Mouse (Mus musculus) layer of hippocampus, postnatal 10 days (tissue): ENCODE results near the gene Card19. TPM values are rescaled to one million over a fixed set of nuclear protein-coding genes. Genes with fewer than 3 reads are reported as not detected.
A peak's percentile ranks its signal among the peaks of the same experiment; 100 is the strongest.

Experiments used
- DNase-seq, 2 experiments: peaks; one replicate each; pipeline ENCODE4 v3.0.0; 2021; ENCODE audit warnings: low spot score in 2 of 2
- total RNA-seq, 2 experiments: library from RNA; stranded (reverse); gene quantifications; 2 replicates each; pipeline ENCODE4 v1.2.3; 2021

Card19 gene
- total RNA-seq, 2 experiments from 2014 or later: 13.2 to 13.5 TPM

- DNase-seq: peak; percentile 49 to 55
These were observed 19.1 kb downstream of the Card19 start for GRCm38 (mm10) chr13:49196766-49197165.

DNA sequence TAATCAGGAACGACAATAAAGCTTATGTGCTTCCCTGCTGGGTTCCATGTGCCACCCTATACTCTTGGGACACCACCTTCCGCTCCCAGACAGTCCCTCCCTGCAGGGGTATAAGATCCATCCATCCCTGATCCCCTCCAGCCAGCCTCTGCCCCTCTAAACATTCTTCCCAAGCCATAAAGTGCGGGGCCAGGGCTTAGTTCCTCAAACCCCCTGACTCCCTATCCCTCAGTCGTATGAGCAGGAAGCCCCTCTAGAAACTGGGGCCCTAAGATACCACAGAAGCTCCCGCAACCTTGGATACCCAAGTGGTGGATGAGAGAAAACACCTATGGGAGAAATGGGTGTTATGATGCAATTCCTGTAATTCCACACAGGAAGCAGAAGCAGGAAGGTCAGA, 19.6 kb downstream of the Card19 start:
- DNase-seq: no peak

GRCm38 (mm10) chr13:49195651-49196050, 20.2 kb downstream of the Card19 start:
- no peak for DNase-seq

DNA sequence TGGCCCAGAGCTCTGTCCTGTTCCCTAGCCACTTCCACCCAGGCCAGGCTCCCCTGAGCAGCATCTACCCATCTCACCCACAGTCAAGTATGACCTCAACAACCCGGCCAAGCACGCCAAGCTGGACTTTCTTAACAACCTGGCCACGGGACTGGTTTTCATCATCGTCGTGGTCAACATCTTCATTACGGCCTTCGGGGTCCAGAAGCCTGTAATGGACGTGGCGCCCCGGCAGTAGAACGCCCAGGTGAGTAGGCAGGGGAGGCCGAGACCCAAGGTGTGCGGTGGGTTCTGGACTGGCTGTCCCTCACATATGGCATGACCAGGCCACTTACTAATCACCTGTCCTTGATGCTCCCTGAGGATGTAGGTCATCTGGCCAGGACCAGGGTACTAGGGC, 21.0 kb downstream of the Card19 start:
- no peak for DNase-seq

GRCm38 (mm10) chr13:49193650-49194049, 22.2 kb downstream of the Card19 start:
- DNase-seq: no peak

- no peak for DNase-seq
These were observed 23.5 kb downstream of the Card19 start for GRCm38 (mm10) chr13:49192156-49192855.

DNA sequence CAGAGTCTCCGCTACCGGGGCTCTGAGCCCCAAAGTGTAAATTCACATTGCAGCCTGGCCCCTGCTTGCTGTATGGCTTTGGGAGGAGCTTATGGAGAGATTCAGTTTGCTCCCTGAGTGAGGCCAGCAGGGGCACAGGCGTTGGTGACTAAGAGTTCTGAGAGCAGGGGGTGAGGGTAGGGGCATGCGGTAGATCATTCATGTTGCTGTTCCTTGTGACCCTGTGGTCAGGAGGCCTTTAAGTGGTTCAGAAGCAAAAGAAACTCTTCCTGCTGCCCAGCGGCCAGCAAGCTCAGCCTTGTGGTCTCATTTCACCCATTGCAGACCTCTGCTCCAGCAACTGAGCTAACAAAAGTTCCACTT, 24.2 kb downstream of the Card19 start:
- DNase-seq: no peak

DNA sequence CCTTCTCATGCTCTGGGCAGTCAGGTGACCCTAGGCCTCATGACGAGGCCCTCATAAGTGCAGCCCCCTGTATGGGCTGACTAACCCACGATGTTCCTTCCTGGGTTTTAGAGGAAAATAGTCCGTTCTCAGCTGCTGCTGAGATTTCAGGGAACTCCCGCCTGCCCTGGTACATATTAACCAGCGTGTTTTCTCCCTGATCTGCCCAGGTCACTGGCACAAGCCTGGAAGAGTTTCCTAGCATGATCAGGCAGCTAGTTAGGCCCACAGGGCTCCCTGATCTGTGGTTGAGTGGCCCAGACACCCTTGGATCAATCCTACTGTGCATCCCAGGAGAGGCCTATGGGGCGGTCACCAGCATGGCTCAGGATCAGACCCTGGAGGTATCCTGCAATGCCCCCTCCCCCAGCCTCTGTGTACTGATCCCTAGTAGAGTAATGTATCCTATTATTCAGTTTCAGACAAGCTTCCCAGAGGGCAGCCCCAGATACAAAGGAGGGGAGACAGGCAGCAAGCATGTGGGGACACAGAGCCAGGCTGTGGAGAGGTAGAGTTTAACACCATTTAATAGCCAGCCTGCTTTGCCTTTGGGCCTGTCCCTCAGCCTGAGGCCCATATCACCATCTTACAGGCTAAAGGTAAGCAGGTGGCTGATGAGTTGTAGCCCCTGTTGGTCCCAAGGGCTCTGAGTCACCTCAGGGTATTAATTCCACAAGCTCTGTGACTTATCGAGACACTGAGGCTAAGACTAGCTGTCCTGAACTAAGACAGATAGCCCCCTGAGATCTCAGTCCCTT, 24.8 kb downstream of the Card19 start:
- DNase-seq: no peak

DNA sequence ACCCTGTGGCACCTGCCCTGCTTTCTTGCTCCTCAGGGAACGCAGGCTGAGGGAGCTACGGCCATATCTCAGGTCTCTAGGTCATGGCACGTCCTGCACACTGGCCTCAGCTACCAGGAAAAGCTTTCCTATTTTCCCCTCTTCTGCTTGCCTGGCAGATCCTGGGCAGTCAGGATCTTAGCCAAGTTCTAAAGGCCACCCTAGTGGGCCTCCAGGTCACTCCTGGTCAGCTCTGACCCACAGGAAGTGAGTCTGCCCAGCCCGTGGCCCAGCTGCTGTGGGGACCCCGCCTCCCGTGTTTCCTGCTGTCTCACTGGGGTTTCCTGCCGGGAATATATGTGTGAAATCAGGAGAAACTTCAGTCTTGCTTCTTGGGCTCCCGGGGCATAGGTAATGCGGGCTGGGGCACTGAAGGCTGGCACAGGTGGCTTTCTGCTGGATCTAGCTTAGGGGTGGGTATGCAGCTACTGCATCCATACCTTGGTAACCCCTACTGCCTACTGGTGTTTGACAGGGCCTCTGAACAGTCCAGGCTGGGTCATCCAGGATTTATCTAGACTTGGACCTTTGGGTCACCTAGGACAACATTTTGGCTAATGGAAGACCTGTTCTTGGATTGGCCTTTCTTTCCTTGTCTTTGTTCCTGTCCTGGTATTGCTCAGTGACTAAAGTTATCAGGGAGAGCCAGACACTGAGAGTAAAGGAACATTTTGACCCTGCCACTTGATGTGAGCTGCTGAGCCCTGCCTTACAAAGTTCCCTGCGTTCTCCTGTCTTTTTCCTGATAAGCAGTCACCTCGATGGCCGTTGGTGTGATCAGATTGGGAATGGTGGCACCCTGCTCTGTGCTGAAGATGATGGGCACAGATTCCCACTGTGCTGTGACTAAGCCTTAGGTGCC, 25.6 kb downstream of the Card19 start:
- DNase-seq: no peak

GRCm38 (mm10) chr13:49188966-49189360, 26.9 kb downstream of the Card19 start:
- no peak for DNase-seq

DNA sequence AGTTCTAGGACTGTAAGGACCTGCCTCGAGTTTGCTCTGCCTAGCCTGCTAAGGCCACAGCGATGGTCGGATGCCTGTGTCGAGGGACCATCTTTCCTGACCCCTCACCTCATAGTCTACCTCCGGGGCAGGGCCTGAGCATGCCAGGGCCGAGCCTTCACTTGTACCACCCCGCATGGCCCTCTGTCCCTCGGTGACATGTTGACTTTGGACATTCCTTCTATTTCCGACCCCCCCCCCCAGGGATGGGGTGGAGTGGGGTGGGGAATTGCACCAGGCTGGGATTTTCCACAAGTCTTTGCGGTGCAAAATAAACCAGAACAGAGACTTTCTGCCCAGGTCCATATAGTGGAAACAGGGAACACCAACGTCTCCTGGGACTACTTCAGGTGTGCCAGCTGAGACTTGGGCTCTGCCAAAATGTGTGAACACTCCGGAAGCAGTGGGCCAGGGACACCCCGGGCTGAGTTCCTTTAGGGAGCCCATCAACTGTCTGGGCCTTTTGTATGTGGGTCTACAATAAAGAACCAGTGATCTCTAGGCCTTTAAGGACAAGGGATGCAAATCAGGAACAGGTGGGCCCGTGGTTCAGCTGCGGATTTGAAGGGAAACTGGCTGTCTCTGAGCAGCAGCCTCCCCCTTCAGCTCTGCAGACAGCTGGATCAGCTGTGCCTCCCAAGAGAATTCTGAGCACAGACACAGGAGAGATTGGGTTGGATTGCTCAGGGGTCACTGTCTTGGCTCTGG, 27.4 kb downstream of the Card19 start:
- DNase-seq: no peak

- peak; percentile 73 to 82 for DNase-seq
These were observed 28.3 kb downstream of the Card19 start, which contains the start of gene Ninj1 for GRCm38 (mm10) chr13:49187288-49188218. TSS of gene Ninj1 (plus strand) at chr13:49187485.

- no peak for DNase-seq
These were observed 29.0 kb downstream of the Card19 start for GRCm38 (mm10) chr13:49186798-49187287.

GRCm38 (mm10) chr13:49183646-49184045, 32.2 kb downstream of the Card19 start:
- DNase-seq: no peak

DNA sequence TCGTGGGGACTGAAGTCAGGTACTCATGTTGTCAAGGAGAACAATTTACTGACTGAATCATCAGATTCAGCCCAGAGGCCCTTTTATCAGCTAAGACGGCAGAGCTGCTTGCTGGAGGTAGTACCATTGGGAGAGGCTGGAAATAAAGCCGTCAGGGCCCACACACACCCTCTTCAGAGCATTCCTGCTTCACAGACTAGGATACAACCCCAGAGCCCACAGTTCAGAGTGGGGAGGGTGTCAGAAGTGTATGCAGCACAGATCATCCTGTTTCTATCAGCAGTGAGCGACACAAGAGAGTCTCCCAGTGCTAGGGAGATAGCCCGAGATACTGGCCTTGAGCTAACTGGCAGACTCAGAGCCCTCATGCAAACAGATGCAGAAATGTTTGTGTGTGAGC, 32.7 kb downstream of the Card19 start:
- no peak for DNase-seq

DNA sequence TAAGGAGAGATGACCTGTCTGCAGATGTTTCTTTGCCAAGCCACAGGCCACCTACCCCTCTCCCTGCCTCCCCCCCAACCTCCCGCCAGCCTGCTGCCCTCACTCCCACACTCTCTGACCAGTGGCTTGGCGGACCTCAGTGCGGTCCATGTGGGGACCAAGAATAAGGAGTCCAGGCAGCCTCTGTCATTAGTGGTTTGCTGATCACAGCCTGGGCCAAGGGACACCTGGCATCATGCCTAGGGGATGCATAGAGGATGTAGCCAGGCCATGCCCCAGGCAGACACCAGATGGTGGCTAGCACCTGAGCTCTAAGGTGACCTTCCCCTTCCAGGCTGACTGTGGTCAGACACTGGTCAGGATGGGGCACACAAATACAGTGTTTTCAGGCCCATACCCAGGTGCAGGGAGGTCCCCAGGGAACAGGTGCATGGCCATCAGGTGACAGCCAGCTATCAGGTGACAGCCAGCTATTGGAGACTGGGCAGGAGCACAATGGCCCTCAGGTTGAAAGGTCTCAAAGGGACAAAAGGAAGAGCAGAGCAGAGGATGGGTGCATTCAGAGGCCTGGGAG, 34.3 kb downstream of the Card19 start:
- no peak for DNase-seq

DNA sequence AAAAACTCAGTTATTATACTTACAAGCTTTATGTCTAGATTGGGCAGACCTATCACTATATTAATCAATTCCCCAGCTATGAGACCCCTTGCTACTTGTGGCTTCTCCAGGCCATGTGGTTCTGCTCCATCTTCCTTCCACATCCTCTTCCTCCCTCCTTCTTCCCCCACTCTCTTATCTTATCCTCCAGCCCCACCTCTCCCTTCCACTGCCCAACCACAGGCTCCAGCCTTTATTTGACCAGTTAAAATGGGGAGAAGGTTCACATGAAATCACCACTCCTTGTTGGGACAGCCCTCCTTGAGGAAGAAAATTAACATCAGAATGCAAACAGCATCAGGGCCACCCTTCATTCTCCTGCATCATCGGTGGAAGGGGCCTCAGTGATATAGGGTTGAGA, 35.1 kb downstream of the Card19 start:
- no peak for DNase-seq

GRCm38 (mm10) chr13:49180274-49180673, 35.6 kb downstream of the Card19 start:
- no peak for DNase-seq
